Mouse (Mus musculus) hindbrain, embryonic 10.5 days (tissue): ENCODE measurements at regions not wholly inside any gene's neighbourhood (a gene's known extent, or its start where the extent isn't known, plus 50 kb on each side); places are given as distances from the start of the nearest gene placed in this dataset.

Source experiments
- DNase-seq: peaks from one replicate; pipeline ENCODE4 v3.0.0-alpha.2; 2017; ENCODE audit warnings: low spot score
- H3K27ac ChIP-seq: fragments of 300-500 bp; sonication (generic); 2 replicates; pipeline ENCODE4 v1.5.1; 2016; ENCODE audit warnings: mild to moderate bottlenecking, moderate library complexity
- H3K27me3 ChIP-seq: fragments of 300-500 bp; sonication (generic); 2 replicates; pipeline ENCODE4 v1.6.1; 2016; ENCODE audit warnings: mild to moderate bottlenecking; ENCODE audit not compliant: poor library complexity, insufficient read depth, severe bottlenecking
- H3K36me3 ChIP-seq: fragments of 300-500 bp; sonication (generic); 2 replicates; pipeline ENCODE4 v1.6.1; 2016; ENCODE audit warnings: mild to moderate bottlenecking, moderate library complexity
- H3K4me1 ChIP-seq: fragments of 300-500 bp; sonication (generic); replicated peaks from 2 replicates; pipeline ENCODE4 v1.6.1; 2016; ENCODE audit warnings: mild to moderate bottlenecking
- H3K4me3 ChIP-seq: fragments of 300-500 bp; sonication (generic); 2 replicates; pipeline ENCODE4 v1.5.1; 2016; ENCODE audit warnings: mild to moderate bottlenecking, moderate library complexity
- H3K9me3 ChIP-seq: fragments of 300-500 bp; sonication (generic); 2 replicates; pipeline ENCODE4 v1.6.1; 2016; ENCODE audit warnings: mild to moderate bottlenecking, moderate library complexity
- WGBS: fragments of 180-500 bp; shearing (Covaris S2); methylation state at CpG from one replicate; pipeline ENCODE4 v1.1.7; 2016; 5-methylcytosine and 5-hydroxymethylcytosine counted together

DNA sequence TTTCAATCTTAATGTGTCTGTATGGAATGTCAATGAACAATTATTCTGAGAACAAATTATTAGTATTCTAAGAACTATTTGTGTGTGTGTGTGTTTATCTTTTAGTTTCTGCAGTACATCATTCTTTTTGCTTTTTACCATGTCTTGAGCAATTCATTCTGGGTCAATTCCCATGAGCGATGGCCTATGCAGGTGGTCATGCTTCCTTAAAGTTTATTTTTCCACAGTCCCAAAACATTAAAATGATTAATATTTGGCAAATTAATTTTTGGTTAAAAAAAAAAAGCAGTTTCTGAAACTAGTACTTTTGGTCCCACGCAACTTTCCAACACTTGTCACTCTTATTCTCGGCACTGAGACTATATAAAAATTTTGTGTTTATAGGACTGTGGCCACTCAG, 416.8 kb upstream of the Rgmb start:
- DNase-seq, result no peak
- Histone ChIP-seq H3K4me3 (no peak overlapping the region), H3K4me1 (no peaks in the 10 kb centered on the region), H3K36me3 (no peaks in the 10 kb centered on the region), H3K9me3 (no peaks in the 10 kb centered on the region), H3K27ac (no peak overlapping the region), H3K27me3 (no peaks in the 10 kb centered on the region)
- 95% methylated on average over 3 of the region's 3 CpGs for WGBS

GRCm38 (mm10) chr17:16221253-16221652, 390.4 kb upstream of the Rgmb start:
- Histone ChIP-seq H3K36me3 (no peaks in the 10 kb centered on the region), H3K4me1 (peaks cover 3% of the 10 kb centered on the region; the same call in 1 of the 2 replicates), H3K27me3 (no peaks in the 10 kb centered on the region), H3K27ac (no peak overlapping the region), H3K9me3 (no peaks in the 10 kb centered on the region), H3K4me3 (no peak overlapping the region)
- DNase-seq, result no peak
- WGBS, result 73% methylated on average over 2 of the region's 2 CpGs

GRCm38 (mm10) chr17:16219675-16220566, 389.1 kb upstream of the Rgmb start:
- peaks cover 3% of the 10 kb centered on the region; the same call in 1 of the 2 replicates for H3K4me1 ChIP-seq
- no peaks in the 10 kb centered on the region for H3K36me3 ChIP-seq
- H3K9me3 ChIP-seq, result no peaks in the 10 kb centered on the region
- DNase-seq, result no peak
- no peak overlapping the region for H3K27ac ChIP-seq
- no peak overlapping the region for H3K4me3 ChIP-seq
- no peaks in the 10 kb centered on the region for H3K27me3 ChIP-seq
- 86% methylated on average over 13 of the region's 13 CpGs for WGBS

DNA sequence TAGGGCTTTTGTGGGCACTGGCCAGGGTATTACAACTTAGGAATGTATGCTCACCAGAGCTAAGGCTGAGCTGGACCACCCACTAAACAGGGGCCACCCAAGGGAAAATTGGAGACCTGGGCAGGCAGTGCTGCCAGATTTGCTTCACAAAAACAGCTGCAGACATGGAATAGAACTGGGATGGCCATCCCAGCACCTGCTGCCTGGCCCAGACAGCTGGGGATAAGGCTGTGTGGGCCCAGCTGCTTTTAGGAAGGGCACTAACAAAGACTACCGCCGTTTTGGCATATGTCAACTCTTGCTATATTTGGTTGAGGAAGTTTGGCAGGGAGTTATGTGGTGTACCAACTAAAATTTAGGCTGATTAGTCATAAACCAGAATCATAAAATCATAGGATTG, 387.8 kb upstream of the Rgmb start:
- no peaks in the 10 kb centered on the region for H3K9me3 ChIP-seq
- H3K27me3 ChIP-seq, result no peaks in the 10 kb centered on the region
- peaks cover 3% of the 10 kb centered on the region; the same call in 1 of the 2 replicates for H3K4me1 ChIP-seq
- no peaks in the 10 kb centered on the region for H3K36me3 ChIP-seq
- DNase-seq, result peak; percentile 27
- H3K4me3 ChIP-seq, result no peak overlapping the region
- WGBS, result 66% methylated on average over 2 of the region's 2 CpGs
- H3K27ac ChIP-seq, result no peak overlapping the region

GRCm38 (mm10) chr17:16216796-16217195, 386.0 kb upstream of the Rgmb start:
- H3K9me3 ChIP-seq, result no peaks in the 10 kb centered on the region
- no peaks in the 10 kb centered on the region for H3K36me3 ChIP-seq
- no peaks in the 10 kb centered on the region for H3K27me3 ChIP-seq
- H3K4me3 ChIP-seq, result no peak overlapping the region
- peak; percentile 3 for DNase-seq
- H3K4me1 ChIP-seq, result peaks cover 3% of the 10 kb centered on the region; the same call in 1 of the 2 replicates
- no peak overlapping the region; the same call in 1 of the 2 replicates for H3K27ac ChIP-seq
- 75% methylated on average over 2 of the region's 2 CpGs for WGBS

GRCm38 (mm10) chr17:16193636-16194035, 362.8 kb upstream of the Rgmb start:
- Histone ChIP-seq H3K27me3 (no peaks in the 10 kb centered on the region), H3K27ac (no peak overlapping the region), H3K9me3 (no peaks in the 10 kb centered on the region; the same call in 1 of the 2 replicates), H3K4me3 (no peak overlapping the region), H3K36me3 (no peaks in the 10 kb centered on the region), H3K4me1 (no peaks in the 10 kb centered on the region)
- WGBS, result 80% methylated on average over 1 of the region's 1 CpGs
- no peak for DNase-seq

- WGBS, result 92% methylated on average over 1 of the region's 1 CpGs
Measured at GRCm38 (mm10) chr17:16180856-16181255, 350.0 kb upstream of the Rgmb start.

GRCm38 (mm10) chr17:16178102-16178501, 347.3 kb upstream of the Rgmb start:
- DNase-seq, result no peak
- Histone ChIP-seq H3K36me3 (no peaks in the 10 kb centered on the region), H3K4me1 (peaks cover 8% of the 10 kb centered on the region), H3K4me3 (no peak overlapping the region), H3K27ac (0 out of 2 replicates have a peak overlapping the region, but pooled peaks have one; percentile 12), H3K27me3 (no peaks in the 10 kb centered on the region), H3K9me3 (no peaks in the 10 kb centered on the region)
- WGBS, result 82% methylated on average over 2 of the region's 2 CpGs

More at GRCm38 (mm10) chr17:16180856-16181255, 350.0 kb upstream of the Rgmb start:
- H3K9me3 ChIP-seq, result no peaks in the 10 kb centered on the region
- no peak overlapping the region for H3K27ac ChIP-seq
- no peak for DNase-seq
- no peak overlapping the region for H3K4me3 ChIP-seq
- peaks cover 8% of the 10 kb centered on the region for H3K4me1 ChIP-seq
- H3K27me3 ChIP-seq, result no peaks in the 10 kb centered on the region
- no peaks in the 10 kb centered on the region for H3K36me3 ChIP-seq

DNA sequence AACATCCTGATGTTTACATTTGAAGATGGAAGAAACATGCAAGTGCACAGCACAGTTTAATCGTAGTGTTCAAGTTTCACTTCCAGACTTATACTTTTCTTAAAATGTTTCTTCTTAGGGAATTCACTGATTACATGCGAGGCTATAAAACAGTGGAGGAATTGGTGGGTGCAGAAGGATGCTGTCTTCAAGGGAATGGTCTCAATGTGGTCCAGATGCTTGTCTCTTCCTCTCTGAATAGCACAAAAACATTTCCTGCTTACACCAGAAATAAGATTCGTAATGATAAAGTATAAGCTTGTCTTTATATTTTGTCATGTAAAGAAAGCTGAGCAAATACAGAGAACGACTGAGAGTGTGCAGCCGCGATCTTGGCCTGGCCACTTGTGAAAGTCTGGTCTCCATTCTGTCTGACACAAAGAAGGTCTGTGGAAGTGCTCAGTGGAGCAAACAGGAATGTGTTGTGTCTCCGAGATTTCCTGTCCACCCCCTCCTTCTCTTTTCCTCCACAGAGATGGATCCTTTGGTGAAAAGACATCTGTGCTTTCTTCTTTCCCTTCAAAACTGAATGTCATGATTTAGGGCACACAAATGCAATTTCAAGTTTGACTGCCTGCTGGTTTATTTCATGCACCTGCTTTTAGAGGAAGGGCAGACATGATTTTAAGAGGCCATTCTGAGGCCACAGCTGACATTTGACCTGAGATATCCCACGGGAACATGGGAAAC, 346.1 kb upstream of the Rgmb start:
- no peaks in the 10 kb centered on the region for H3K27me3 ChIP-seq
- WGBS, result 44% methylated on average over 8 of the region's 8 CpGs
- peak overlapping the region; percentile 80 for H3K27ac ChIP-seq
- H3K4me1 ChIP-seq, result peaks cover 8% of the 10 kb centered on the region
- peak; percentile 40 for DNase-seq
- no peaks in the 10 kb centered on the region for H3K9me3 ChIP-seq
- H3K4me3 ChIP-seq, result no peak overlapping the region
- no peaks in the 10 kb centered on the region for H3K36me3 ChIP-seq

- WGBS, result 86% methylated on average over 3 of the region's 3 CpGs
Measured at GRCm38 (mm10) chr17:16173568-16174105, 342.8 kb upstream of the Rgmb start.

GRCm38 (mm10) chr17:16166731-16167130, 335.9 kb upstream of the Rgmb start:
- no peaks in the 10 kb centered on the region for H3K9me3 ChIP-seq
- DNase-seq, result no peak
- no peak overlapping the region for H3K27ac ChIP-seq
- no peak overlapping the region for H3K4me3 ChIP-seq
- no peaks in the 10 kb centered on the region for H3K27me3 ChIP-seq
- no peaks in the 10 kb centered on the region for H3K36me3 ChIP-seq
- 69% methylated on average over 2 of the region's 2 CpGs for WGBS
- H3K4me1 ChIP-seq, result no peaks in the 10 kb centered on the region

More at GRCm38 (mm10) chr17:16173568-16174105, 342.8 kb upstream of the Rgmb start:
- Histone ChIP-seq H3K4me3 (no peak overlapping the region), H3K27me3 (no peaks in the 10 kb centered on the region), H3K27ac (no peak overlapping the region), H3K36me3 (no peaks in the 10 kb centered on the region), H3K9me3 (no peaks in the 10 kb centered on the region), H3K4me1 (peaks cover 8% of the 10 kb centered on the region)
- DNase-seq, result no peak

DNA sequence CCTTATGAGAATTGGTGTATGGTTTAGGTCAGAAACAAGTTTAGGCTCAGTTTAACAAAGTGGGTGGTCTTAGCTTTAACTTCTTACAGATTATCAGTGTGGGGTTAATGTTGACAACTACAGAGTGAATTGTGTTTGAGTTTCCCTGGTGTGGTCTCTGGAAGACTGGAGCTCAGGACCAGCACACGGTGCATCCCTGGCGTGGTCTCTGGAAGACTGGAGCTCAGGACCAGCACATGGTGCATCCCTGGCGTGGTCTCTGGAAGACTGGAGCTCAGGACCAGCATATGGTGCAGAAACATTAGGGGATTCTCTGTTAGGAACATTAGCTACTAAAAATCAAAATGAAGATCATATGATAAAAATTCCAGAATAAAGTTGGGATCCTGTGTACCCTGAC, 327.3 kb upstream of the Rgmb start:
- no peak overlapping the region for H3K4me3 ChIP-seq
- DNase-seq, result no peak
- no peaks in the 10 kb centered on the region for H3K36me3 ChIP-seq
- H3K27me3 ChIP-seq, result no peaks in the 10 kb centered on the region
- H3K27ac ChIP-seq, result peak overlapping the region; percentile 59; the same call in 1 of the 2 replicates
- WGBS, result 52% methylated on average over 3 of the region's 3 CpGs
- peaks cover 4% of the 10 kb centered on the region; the same call in 1 of the 2 replicates for H3K9me3 ChIP-seq
- H3K4me1 ChIP-seq, result peaks cover 16% of the 10 kb centered on the region
